Mouse (Mus musculus): ENCODE measurements around the gene Kcnd2. TPM values are rescaled to one million over a fixed set of nuclear protein-coding genes. Genes with fewer than 3 reads are reported as not detected.

Kcnd2 gene
- total and polyA plus RNA-seq, 3 experiments: not detected

- no peak overlapping the region for H3K4me3 ChIP-seq (replicated peaks in 1 of 3; ENCODE audit: low read depth in 2 of 3, low read length in 2 of 3, poor library complexity in 1 of 3)
- DNase-seq (ENCODE audit: extremely low read depth): no peak
- dilution Hi-C loops (cut with MboI; ENCODE audit: extremely low pct_ligation_motif_present, extremely low pct_unique_long_range_greater_than_20kb, low sequenced_read_pairs) (no loop called here), in situ Hi-C loops (cut with MboI; ENCODE audit: low pct_ligation_motif_present, low pct_unique_long_range_greater_than_20kb, low sequenced_read_pairs) (no loop called here)
- H3K36me3 ChIP-seq (replicated peaks in 1 of 2; ENCODE audit: control insufficient read depth in 1 of 2, insufficient read depth in 1 of 2, low read length in 1 of 2): no peaks in the 10 kb centered on the region
- H3K4me1 ChIP-seq (ENCODE audit: control insufficient read depth in 1 of 2, insufficient read depth in 2 of 2): no peaks in the 10 kb centered on the region
- H3K9ac ChIP-seq (ENCODE audit: insufficient read depth, low read depth): no peak overlapping the region
- no peak overlapping the region for H3K4me2 ChIP-seq (ENCODE audit: insufficient read depth, low read depth, poor library complexity, severe bottlenecking)
- no peaks in the 10 kb centered on the region for H3K79me2 ChIP-seq (replicated peaks; ENCODE audit: control insufficient read depth, extremely low read depth, insufficient read depth, poor library complexity, severe bottlenecking)
- H3K27me3 ChIP-seq (replicated peaks): no peaks in the 10 kb centered on the region
- no peak for TF ChIP-seq ZKSCAN1 (IDR thresholded peaks at IDR 0.05; ENCODE audit: borderline replicate concordance, low read depth, low read length)
- TF ChIP-seq MYC (IDR thresholded peaks at IDR 0.05; ENCODE audit: low read depth, low read length): no peak
- no peak for TF ChIP-seq ZNF384 (IDR thresholded peaks at IDR 0.05; ENCODE audit: low read depth, low read length)
- TF ChIP-seq HCFC1 (IDR thresholded peaks at IDR 0.05; ENCODE audit: low read depth, low read length): no peak
- TF ChIP-seq EP300 (IDR thresholded peaks at IDR 0.05; ENCODE audit: low read length): no peak
- no peak for TF ChIP-seq GABPA (IDR thresholded peaks at IDR 0.05; ENCODE audit: insufficient replicate concordance, low read depth, low read length)
- no peak for TF ChIP-seq CHD2 (IDR thresholded peaks at IDR 0.05; ENCODE audit: low read length)
- TF ChIP-seq ETS1 (conservative IDR thresholded peaks at IDR 0.05; ENCODE audit: low read depth, low read length): no peak
- no peak for TF ChIP-seq RCOR1 (conservative IDR thresholded peaks at IDR 0.05; ENCODE audit: low read depth, low read length)
- TF ChIP-seq BHLHE40 (IDR thresholded peaks at IDR 0.05; ENCODE audit: low read depth, low read length): no peak
- H3K9me3 ChIP-seq (replicated peaks; ENCODE audit: low read length): no peaks in the 10 kb centered on the region
- H3K27ac ChIP-seq (ENCODE audit: insufficient read depth, low read depth): no peak overlapping the region
Measured at GRCm38 (mm10) chr6:21471891-21472544, 256.7 kb downstream of the Kcnd2 start.

GRCm38 (mm10) chr6:21482714-21483113, 267.4 kb downstream of the Kcnd2 start:
- TF ChIP-seq POLR2AphosphoS2 (IDR thresholded peaks at IDR 0.05; ENCODE audit: low read depth, low read length) (no peak), SIN3A (IDR thresholded peaks at IDR 0.05; ENCODE audit: low read length) (no peak), MEF2A (IDR thresholded peaks at IDR 0.05; ENCODE audit: borderline replicate concordance, low read depth, low read length) (no peak), TBP (conservative IDR thresholded peaks at IDR 0.05; ENCODE audit: low read depth, low read length) (no peak)
- Histone ChIP-seq H3K4me1 (ENCODE audit: control insufficient read depth in 1 of 2, insufficient read depth in 2 of 2) (no peaks in the 10 kb centered on the region), H3K27ac (ENCODE audit: insufficient read depth, low read depth) (no peak overlapping the region), H3K9me3 (replicated peaks; ENCODE audit: low read length) (no peaks in the 10 kb centered on the region), H3K27me3 (replicated peaks) (no peaks in the 10 kb centered on the region), H3K36me3 (replicated peaks in 1 of 2; ENCODE audit: control insufficient read depth in 1 of 2, insufficient read depth in 1 of 2, low read length in 1 of 2) (no peaks in the 10 kb centered on the region), H3K4me3 (replicated peaks in 1 of 3; ENCODE audit: low read depth in 2 of 3, low read length in 2 of 3, poor library complexity in 1 of 3) (no peak overlapping the region), H3K4me2 (ENCODE audit: insufficient read depth, low read depth, poor library complexity, severe bottlenecking) (no peak overlapping the region), H3K79me2 (replicated peaks; ENCODE audit: control insufficient read depth, extremely low read depth, insufficient read depth, poor library complexity, severe bottlenecking) (no peaks in the 10 kb centered on the region), H3K9ac (ENCODE audit: insufficient read depth, low read depth) (no peak overlapping the region)
- DNase-seq (ENCODE audit: extremely low read depth): no peak
- in situ Hi-C loops (cut with MboI; ENCODE audit: low pct_ligation_motif_present, low pct_unique_long_range_greater_than_20kb, low sequenced_read_pairs) (no loop called here), dilution Hi-C loops (cut with MboI; ENCODE audit: extremely low pct_ligation_motif_present, extremely low pct_unique_long_range_greater_than_20kb, low sequenced_read_pairs) (no loop called here)

Measured in CH12.LX (cell line).